Mouse (Mus musculus) heart, postnatal 0 days (tissue): ENCODE measurements around the gene Mafg. TPM values are rescaled to one million over a fixed set of nuclear protein-coding genes. Genes with fewer than 3 reads are reported as not detected.
A peak's percentile ranks its signal among the peaks of the same experiment; 100 is the strongest.

Experiments used
- ATAC-seq: fragments of 200-750 bp; cut with Nextera tagmentation; 2 replicates; pipeline ENCODE4 v1.8.0; 2017; ENCODE audit warnings: low read depth, moderate number of reproducible peaks, moderate library complexity; ENCODE audit not compliant: insufficient read depth
- DNase-seq: peaks from one replicate; pipeline ENCODE4 v3.0.0-alpha.2; 2016; ENCODE audit warnings: low spot score
- H3K27ac ChIP-seq: fragments of 300-500 bp; sonication (generic); 2 replicates; pipeline ENCODE4 v1.5.1; 2014; ENCODE audit warnings: low read depth, mild to moderate bottlenecking
- H3K27me3 ChIP-seq: fragments of 300-500 bp; sonication (generic); 2 replicates; pipeline ENCODE4 v1.6.1; 2014; ENCODE audit warnings: low read length, mixed read lengths; ENCODE audit not compliant: control insufficient read depth, insufficient read depth
- H3K36me3 ChIP-seq: fragments of 300-500 bp; sonication (generic); replicated peaks from 2 replicates; pipeline ENCODE4 v1.6.1; 2014; ENCODE audit warnings: low read length, mixed read lengths; ENCODE audit not compliant: control insufficient read depth, insufficient read depth
- H3K4me1 ChIP-seq: fragments of 300-500 bp; sonication (generic); 2 replicates; pipeline ENCODE4 v1.6.1; 2014; ENCODE audit warnings: antibody characterized with exemption; ENCODE audit not compliant: control insufficient read depth, insufficient read depth
- H3K4me2 ChIP-seq: fragments of 300-500 bp; sonication (generic); 2 replicates; pipeline ENCODE4 v1.6.1; 2014; ENCODE audit warnings: low read depth, mild to moderate bottlenecking, low read length, moderate library complexity
- H3K4me3 ChIP-seq: fragments of 300-500 bp; sonication (generic); 2 replicates; pipeline ENCODE4 v1.5.1; 2014; ENCODE audit warnings: low read depth, low read length
- H3K9ac ChIP-seq: fragments of 300-500 bp; sonication (generic); replicated peaks from 2 replicates; pipeline ENCODE4 v1.6.1; 2014; ENCODE audit warnings: low read depth, low read length, mixed read lengths
- H3K9me3 ChIP-seq: fragments of 300-500 bp; sonication (generic); replicated peaks from 2 replicates; pipeline ENCODE4 v1.6.1; 2016; ENCODE audit warnings: low read length; ENCODE audit not compliant: control insufficient read depth
- CTCF ChIP-seq: IDR thresholded peaks from 2 replicates; pipeline ENCODE4 v1.5.1; 2016; ENCODE audit warnings: antibody characterized with exemption, control low read depth, low read depth
- EP300 ChIP-seq: IDR thresholded peaks from 2 replicates; pipeline ENCODE4 v1.6.1; 2016; ENCODE audit warnings: antibody characterized with exemption, low read depth
- WGBS: fragments of 180-500 bp; shearing (Covaris S2); extraction: QIAGEN DNeasy Blood & Tissue Kit; methylation state at CpG from one replicate; pipeline ENCODE4 v1.1.7; 2014; 5-methylcytosine and 5-hydroxymethylcytosine counted together
- polyA plus RNA-seq: library from polyadenylated mRNA; unstranded; fragments of >200 nt; fragmentation: Nextera tagmentation; extraction: Ambion mirVana; gene quantifications from 2 replicates; pipeline ENCODE4 v1.2.1, GENCODE M21; 2015
- total RNA-seq: library from RNA; depleted of rRNA; stranded (reverse); fragments of >200 nt; gene quantifications from 2 replicates; pipeline ENCODE4 v1.2.3, GENCODE M21; 2014; ENCODE audit warnings: low replicate concordance

Gene Mafg
- total and polyA plus RNA-seq, 2 experiments from 2014 or later, result 13.6 to 37.7 TPM

GRCm38 (mm10) chr11:120673594-120674122 is 40.3 kb upstream of the Mafg start:
- peak; percentile 3; the same call in 1 of the 2 replicates for ATAC-seq
- peak overlapping the region; percentile 72 for H3K9ac ChIP-seq
- DNase-seq, result no peak
- H3K27ac ChIP-seq, result peak overlapping the region; percentile 87
- no peaks in the 10 kb centered on the region for H3K9me3 ChIP-seq
- WGBS, result 33% methylated on average over 12 of the region's 12 CpGs
- peak overlapping the region; percentile 75 for H3K4me2 ChIP-seq
- peak overlapping the region; percentile 92 for H3K4me3 ChIP-seq
- peaks cover 12% of the 10 kb centered on the region for H3K4me1 ChIP-seq
- peaks cover 23% of the 10 kb centered on the region for H3K36me3 ChIP-seq
- no peak for TF ChIP-seq CTCF
- no peak for TF ChIP-seq EP300
- no peaks in the 10 kb centered on the region for H3K27me3 ChIP-seq

- Histone ChIP-seq H3K9me3 (no peaks in the 10 kb centered on the region), H3K4me3 (peak within 1 kb of the TSS; percentile 92), H3K27me3 (no peaks in the 10 kb centered on the region), H3K4me1 (peaks cover 12% of the 10 kb centered on the region), H3K9ac (peak within 1 kb of the TSS; percentile 72), H3K27ac (peak within 1 kb of the TSS; percentile 87), H3K36me3 (peaks cover 16% of the 10 kb centered on the region), H3K4me2 (peak within 1 kb of the TSS; percentile 75)
- TF ChIP-seq EP300, result no peak
- no peak for TF ChIP-seq CTCF
- ATAC-seq, result peak; percentile 97
- peak; percentile 94 for DNase-seq
- under 1% methylated on average over 73 of the region's 83 CpGs for WGBS
These were observed 39.5 kb upstream of the Mafg start, which contains the start of gene Aspscr1 for GRCm38 (mm10) chr11:120672687-120673593. TSS of gene Aspscr1 (plus strand) at chr11:120672973.

- 13% methylated on average over 3 of the region's 3 CpGs for WGBS
- no peak for DNase-seq
- no peak overlapping the region for H3K4me3 ChIP-seq
- no peak overlapping the region for H3K4me2 ChIP-seq
- peaks cover 31% of the 10 kb centered on the region for H3K27me3 ChIP-seq
- no peak overlapping the region for H3K27ac ChIP-seq
- H3K9me3 ChIP-seq, result no peaks in the 10 kb centered on the region
- ATAC-seq, result no peak
- no peak for TF ChIP-seq EP300
- no peak for TF ChIP-seq CTCF
- H3K36me3 ChIP-seq, result no peaks in the 10 kb centered on the region
- no peak overlapping the region for H3K9ac ChIP-seq
- no peaks in the 10 kb centered on the region; the same call in 1 of the 2 replicates for H3K4me1 ChIP-seq
These were observed 33.2 kb upstream of the Mafg start for GRCm38 (mm10) chr11:120666617-120667016.

GRCm38 (mm10) chr11:120665406-120665805 is 32.0 kb upstream of the Mafg start:
- no peak for TF ChIP-seq CTCF
- TF ChIP-seq EP300, result no peak
- H3K36me3 ChIP-seq, result no peaks in the 10 kb centered on the region
- WGBS, result 53% methylated on average over 3 of the region's 3 CpGs
- ATAC-seq, result peak; percentile 47
- no peak overlapping the region for H3K27ac ChIP-seq
- no peaks in the 10 kb centered on the region for H3K9me3 ChIP-seq
- peaks cover 43% of the 10 kb centered on the region for H3K27me3 ChIP-seq
- no peak overlapping the region for H3K4me2 ChIP-seq
- H3K9ac ChIP-seq, result no peak overlapping the region
- DNase-seq, result no peak
- H3K4me1 ChIP-seq, result peaks cover 8% of the 10 kb centered on the region
- H3K4me3 ChIP-seq, result no peak overlapping the region

- Histone ChIP-seq H3K4me3 (no peak overlapping the region), H3K27ac (no peak overlapping the region), H3K9ac (no peak overlapping the region), H3K9me3 (no peaks in the 10 kb centered on the region), H3K4me2 (no peak overlapping the region), H3K27me3 (peaks cover 60% of the 10 kb centered on the region), H3K4me1 (peaks cover 12% of the 10 kb centered on the region), H3K36me3 (no peaks in the 10 kb centered on the region)
- 88% methylated on average over 5 of the region's 5 CpGs for WGBS
- TF ChIP-seq EP300 (no peak), CTCF (no peak)
- ATAC-seq (no peak), DNase-seq (no peak)
These were observed 30.3 kb upstream of the Mafg start for GRCm38 (mm10) chr11:120663714-120664113.
